Mouse (Mus musculus) thymus, postnatal 25 days (tissue): ENCODE measurements at regions not wholly inside any gene's neighbourhood (a gene's known extent, or its start where the extent isn't known, plus 50 kb on each side); places are given as distances from the start of the nearest gene placed in this dataset.
A peak's percentile ranks its signal among the peaks of the same experiment; 100 is the strongest.

Experiments used
- DNase-seq: peaks from one replicate; pipeline ENCODE4 v3.0.0; 2022

- DNase-seq, result no peak
Observed at GRCm38 (mm10) chr8:34447880-34448830, 336.6 kb upstream of the Gm10131 start.

GRCm38 (mm10) chr8:34442688-34443087 is 331.2 kb upstream of the Gm10131 start:
- DNase-seq, result no peak

GRCm38 (mm10) chr8:34441756-34442155 is 330.2 kb upstream of the Gm10131 start:
- no peak for DNase-seq

GRCm38 (mm10) chr8:34440771-34441170 is 329.2 kb upstream of the Gm10131 start:
- DNase-seq, result no peak

GRCm38 (mm10) chr8:34438771-34439170 is 327.2 kb upstream of the Gm10131 start:
- no peak for DNase-seq

- DNase-seq, result no peak
Observed at GRCm38 (mm10) chr8:34431985-34432384, 320.4 kb upstream of the Gm10131 start.

- no peak for DNase-seq
Observed at GRCm38 (mm10) chr8:34429231-34429630, 317.7 kb upstream of the Gm10131 start.

GRCm38 (mm10) chr8:34401571-34401970 is 290.0 kb upstream of the Gm10131 start:
- DNase-seq, result no peak

- no peak for DNase-seq
Observed at GRCm38 (mm10) chr8:34398914-34399813, 287.6 kb upstream of the Gm10131 start.

GRCm38 (mm10) chr8:34397583-34398411 is 286.3 kb upstream of the Gm10131 start:
- DNase-seq, result peak; percentile 52

GRCm38 (mm10) chr8:34397225-34397582 is 285.7 kb upstream of the Gm10131 start:
- peak; percentile 45 for DNase-seq

- no peak for DNase-seq
Observed at GRCm38 (mm10) chr8:34392981-34393828, 281.7 kb upstream of the Gm10131 start.

GRCm38 (mm10) chr8:34392208-34392980 is 280.9 kb upstream of the Gm10131 start:
- no peak for DNase-seq

GRCm38 (mm10) chr8:34385806-34386439 is 274.4 kb upstream of the Gm10131 start:
- DNase-seq, result no peak

- DNase-seq, result no peak
Observed at GRCm38 (mm10) chr8:34380615-34381014, 269.1 kb upstream of the Gm10131 start.

- no peak for DNase-seq
Observed at GRCm38 (mm10) chr8:34377154-34377553, 265.6 kb upstream of the Gm10131 start.

GRCm38 (mm10) chr8:34374242-34374641 is 262.7 kb upstream of the Gm10131 start:
- no peak for DNase-seq

GRCm38 (mm10) chr8:34372666-34372980 is 261.1 kb upstream of the Gm10131 start:
- no peak for DNase-seq

GRCm38 (mm10) chr8:34371973-34372665 is 260.6 kb upstream of the Gm10131 start:
- no peak for DNase-seq

- DNase-seq, result no peak
Observed at GRCm38 (mm10) chr8:34371391-34371790, 259.9 kb upstream of the Gm10131 start.
